Mouse (Mus musculus) right cerebral cortex, adult 18-20 months (tissue): ENCODE measurements at regions not wholly inside any gene's neighbourhood (a gene's known extent, or its start where the extent isn't known, plus 50 kb on each side); places are given as distances from the start of the nearest gene placed in this dataset.

Experiments used
- DNase-seq: peaks from one replicate; pipeline ENCODE4 v3.0.0; 2022; ENCODE audit warnings: mixed read lengths

- DNase-seq, result peak; percentile 54
These were observed 53.4 kb upstream of the Fmnl2 start for GRCm38 (mm10) chr2:52804106-52804825.

GRCm38 (mm10) chr2:52804826-52805149, 52.9 kb upstream of the Fmnl2 start:
- no peak for DNase-seq

- no peak for DNase-seq
These were observed 49.8 kb upstream of the Fmnl2 start for GRCm38 (mm10) chr2:52807826-52808225.
